Mouse (Mus musculus) adrenal gland, adult 2 months (tissue): ENCODE data around the gene Stpg4. TPM values are rescaled to one million over a fixed set of nuclear protein-coding genes. Genes with fewer than 3 reads are reported as not detected.
A peak's percentile ranks its signal among the peaks of the same experiment; 100 is the strongest.

Experiments used
- DNase-seq: peaks from one replicate; pipeline ENCODE4 v3.0.0; 2021
- polyA plus RNA-seq: library from polyadenylated mRNA; depleted of rRNA; stranded (reverse); fragments of >200 nt; gene quantifications from 2 replicates; pipeline ENCODE4 v1.2.3, GENCODE M21; 2012
- total RNA-seq, 2 experiments: library from RNA; stranded (reverse); gene quantifications; 2 replicates each; pipeline ENCODE4 v1.2.3; 2021

Gene Stpg4
- total and polyA plus RNA-seq, 3 experiments, result not detected

GRCm38 (mm10) chr17:87378354-87379159 lies 49.0 kb downstream of the Stpg4 start:
- peak; percentile 46 for DNase-seq

- no peak for DNase-seq
Observed at GRCm38 (mm10) chr17:87377536-87377935, 50.0 kb downstream of the Stpg4 start.

DNA sequence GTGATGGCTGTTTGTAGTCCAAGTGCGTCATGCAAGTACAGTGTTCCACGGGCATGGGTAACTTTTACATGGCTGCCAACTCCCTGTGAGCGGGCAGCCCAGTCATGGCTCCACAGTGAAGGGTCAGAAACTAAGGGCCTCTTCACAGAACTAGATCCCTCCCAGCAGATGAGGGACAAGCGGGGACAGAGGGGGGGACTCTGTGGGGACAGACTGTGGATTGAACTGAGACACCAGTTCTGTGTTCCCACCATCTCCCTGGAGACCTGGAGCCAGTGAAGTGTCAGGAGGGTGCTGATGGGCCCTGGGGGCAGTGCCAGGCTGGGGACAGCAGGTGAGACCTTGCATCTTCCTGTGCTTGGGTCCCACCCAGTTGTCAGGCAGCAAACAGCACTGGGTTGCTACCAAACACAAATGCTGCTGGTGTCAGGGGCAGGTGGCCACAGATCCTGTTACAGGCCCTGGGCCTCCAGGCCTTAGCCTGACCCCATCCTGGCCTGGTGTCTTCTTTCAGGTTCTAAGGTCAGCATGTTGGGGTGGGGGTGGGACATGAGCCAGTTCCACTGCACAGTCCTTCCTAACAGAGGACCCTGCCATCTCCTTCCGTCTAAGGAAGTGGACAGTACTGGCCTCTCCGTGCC lies 50.6 kb downstream of the Stpg4 start:
- DNase-seq, result no peak

DNA sequence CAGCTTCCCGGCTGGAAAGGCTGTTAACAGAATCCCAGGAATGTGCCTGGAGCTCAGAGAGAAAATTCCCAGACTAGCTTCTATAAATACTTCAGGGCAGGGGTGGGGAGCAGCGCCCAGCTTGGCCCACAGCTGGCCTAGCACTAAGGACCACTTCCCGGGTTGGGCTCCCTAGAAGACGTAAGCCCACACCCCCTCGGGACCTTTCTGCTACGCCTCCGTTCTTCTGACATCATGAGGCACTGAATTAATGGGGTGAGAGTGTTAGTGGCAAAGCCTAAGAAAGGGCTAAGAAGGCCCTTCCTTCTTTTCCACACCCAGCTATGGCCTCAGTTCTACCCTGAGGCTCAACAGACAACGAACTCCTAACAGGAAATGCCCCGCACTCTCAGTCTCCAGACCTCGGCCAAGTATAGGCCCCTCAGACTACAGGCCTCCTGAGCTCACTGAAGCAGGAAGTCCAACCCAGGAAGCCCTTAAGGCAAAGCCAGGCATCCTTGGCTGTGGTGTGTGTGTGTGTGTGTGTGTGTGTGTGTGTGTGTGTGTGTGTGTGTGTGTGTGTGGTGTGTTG lies 51.5 kb downstream of the Stpg4 start:
- DNase-seq, result no peak

DNA sequence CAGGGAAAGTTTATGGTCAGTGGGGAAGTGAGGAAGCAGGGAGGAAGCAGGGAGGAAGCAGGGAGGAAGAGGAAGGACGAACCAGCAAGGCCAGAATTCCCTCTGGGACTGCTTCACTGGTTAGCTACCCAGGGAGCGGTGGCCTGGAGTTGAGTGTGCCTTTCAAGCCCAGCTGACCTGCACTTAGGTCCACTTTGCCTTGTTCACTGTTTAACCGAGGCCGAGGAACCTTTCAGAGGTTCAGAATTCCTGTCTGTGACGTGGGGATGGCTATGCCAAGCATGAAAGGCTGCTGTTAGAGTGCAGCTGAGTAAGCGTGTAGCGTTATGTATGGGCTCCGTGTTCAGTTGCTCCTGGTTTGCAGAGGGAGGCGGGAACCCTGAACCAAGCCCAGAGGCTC lies 54.2 kb downstream of the Stpg4 start:
- DNase-seq, result no peak

DNA sequence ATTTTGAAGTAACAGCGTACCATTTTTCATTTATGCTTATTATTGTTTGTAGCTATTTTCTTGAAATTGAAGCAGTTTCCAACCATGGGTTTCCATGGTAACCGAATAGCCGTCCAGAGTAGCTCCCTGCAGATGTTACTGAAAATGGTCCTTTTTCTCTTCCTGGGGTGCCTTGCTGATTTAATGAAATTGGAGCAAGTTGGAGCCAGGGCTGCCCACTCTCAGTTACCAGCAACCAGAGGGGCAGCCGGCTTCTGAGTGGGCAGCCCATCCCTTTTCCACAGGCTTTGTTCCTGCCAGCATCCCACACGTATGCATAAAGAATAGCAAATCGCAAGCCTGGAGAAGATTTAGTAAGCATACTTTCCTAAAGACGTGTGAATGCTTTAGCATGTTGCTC lies 55.4 kb downstream of the Stpg4 start:
- DNase-seq, result no peak

GRCm38 (mm10) chr17:87369270-87369759 lies 58.2 kb downstream of the Stpg4 start:
- DNase-seq, result no peak

GRCm38 (mm10) chr17:87368481-87368880 lies 59.1 kb downstream of the Stpg4 start:
- no peak for DNase-seq

DNA sequence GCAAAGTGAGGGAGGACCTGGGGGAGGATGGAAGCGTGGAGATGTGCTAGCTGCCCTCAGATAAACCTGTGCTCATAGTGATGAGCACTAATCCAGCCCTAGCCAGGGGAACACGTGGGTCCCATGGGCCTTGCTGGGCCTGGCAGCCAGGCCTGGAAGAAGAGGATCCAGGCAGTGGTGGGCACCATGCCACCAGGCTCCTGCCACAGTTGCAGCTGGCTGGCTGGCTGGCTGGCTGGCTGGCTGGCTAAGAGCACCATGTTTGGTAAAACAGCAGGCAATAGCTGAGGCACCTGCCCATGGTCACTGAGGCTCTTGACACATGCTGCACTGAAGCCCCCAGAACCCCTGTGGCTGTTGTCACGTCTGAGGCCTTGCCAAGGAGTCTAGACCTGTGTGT lies 59.9 kb downstream of the Stpg4 start:
- peak; percentile 66 for DNase-seq

DNA sequence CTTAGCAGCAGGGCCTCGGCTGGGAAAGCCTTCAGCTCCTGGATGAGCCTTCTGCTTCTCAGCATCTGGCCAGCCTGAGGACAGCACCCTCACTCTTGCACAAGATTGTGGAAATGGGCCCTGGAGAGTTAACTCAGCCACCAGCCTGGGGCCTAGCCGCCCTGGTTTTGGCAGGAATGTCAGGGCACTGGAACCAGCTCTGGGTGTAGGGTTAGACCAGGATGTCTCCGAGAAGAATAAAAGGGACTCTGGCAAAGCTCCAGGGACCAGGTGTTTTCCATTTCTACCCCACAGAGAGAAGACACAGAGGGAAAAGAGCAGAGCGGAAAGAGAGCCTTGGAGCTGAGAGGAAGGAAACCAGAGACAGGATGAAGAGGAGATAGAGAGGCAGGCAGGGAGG lies 60.3 kb downstream of the Stpg4 start:
- peak; percentile 36 for DNase-seq

DNA sequence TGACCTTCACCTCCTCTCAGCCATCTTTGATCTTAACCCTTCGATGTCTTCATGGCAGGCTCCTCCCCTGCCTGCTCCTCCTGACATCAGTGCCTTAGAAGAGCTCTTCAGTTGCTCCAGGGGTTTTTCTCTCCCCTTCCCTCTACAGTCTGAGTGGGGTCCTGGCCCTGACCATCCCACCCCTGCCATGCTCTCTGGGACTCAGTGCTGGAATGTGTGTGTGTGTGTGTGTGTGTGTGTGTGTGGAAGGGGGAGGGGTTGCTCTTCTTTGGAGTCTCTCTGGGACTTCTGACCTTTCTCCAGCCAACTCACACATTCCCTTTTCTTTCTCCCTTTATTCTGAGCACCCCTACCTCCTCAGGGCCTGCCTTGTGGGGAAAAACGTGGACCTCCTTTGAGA lies 61.0 kb downstream of the Stpg4 start:
- no peak for DNase-seq

- DNase-seq, result no peak
Observed at GRCm38 (mm10) chr17:87365268-87365667, 62.3 kb downstream of the Stpg4 start.

DNA sequence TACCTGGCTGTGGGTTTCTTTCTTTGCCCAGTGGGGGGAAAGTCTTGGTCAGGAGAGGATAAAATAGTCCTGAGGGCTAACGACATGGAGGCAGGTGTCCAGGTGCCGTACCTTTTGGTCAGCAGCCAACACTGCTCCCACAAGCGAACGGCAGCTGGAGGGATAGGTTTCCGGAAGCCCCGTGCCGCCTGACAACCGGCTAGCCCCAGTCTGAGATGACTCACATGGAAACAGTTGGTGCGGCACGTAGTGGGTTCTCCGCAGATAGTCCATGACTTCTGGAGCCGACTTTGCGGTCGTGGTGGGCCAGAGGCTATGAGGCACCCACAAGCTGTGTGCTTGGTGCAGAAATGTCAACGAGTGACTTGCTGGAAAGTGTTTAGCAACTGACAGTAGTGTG lies 63.4 kb downstream of the Stpg4 start:
- no peak for DNase-seq

DNA sequence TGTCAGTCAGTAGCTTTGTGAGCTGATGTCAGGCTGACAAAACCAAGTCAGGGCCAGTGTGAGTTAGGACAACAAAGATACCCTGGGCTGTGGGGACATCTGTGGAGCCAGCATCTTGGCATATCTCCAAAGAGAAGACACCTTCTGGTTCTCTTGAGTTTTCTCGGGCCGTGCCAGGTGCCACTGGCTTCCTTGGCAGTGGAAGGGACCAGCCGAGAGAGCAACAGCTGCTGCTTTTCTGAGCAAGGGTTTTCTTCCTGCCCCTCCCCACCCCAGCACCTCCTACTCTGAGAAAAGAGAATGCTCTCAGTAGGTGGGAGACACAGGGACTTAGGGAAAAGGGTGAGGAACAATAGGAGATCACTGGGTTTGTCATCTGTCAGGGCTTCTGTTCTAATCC lies 66.4 kb downstream of the Stpg4 start:
- DNase-seq, result no peak

GRCm38 (mm10) chr17:87357506-87357905 lies 70.0 kb downstream of the Stpg4 start:
- DNase-seq, result no peak

GRCm38 (mm10) chr17:87356261-87356660 lies 71.3 kb downstream of the Stpg4 start:
- no peak for DNase-seq

- DNase-seq, result no peak
Observed at GRCm38 (mm10) chr17:87355456-87355855, 72.1 kb downstream of the Stpg4 start.

DNA sequence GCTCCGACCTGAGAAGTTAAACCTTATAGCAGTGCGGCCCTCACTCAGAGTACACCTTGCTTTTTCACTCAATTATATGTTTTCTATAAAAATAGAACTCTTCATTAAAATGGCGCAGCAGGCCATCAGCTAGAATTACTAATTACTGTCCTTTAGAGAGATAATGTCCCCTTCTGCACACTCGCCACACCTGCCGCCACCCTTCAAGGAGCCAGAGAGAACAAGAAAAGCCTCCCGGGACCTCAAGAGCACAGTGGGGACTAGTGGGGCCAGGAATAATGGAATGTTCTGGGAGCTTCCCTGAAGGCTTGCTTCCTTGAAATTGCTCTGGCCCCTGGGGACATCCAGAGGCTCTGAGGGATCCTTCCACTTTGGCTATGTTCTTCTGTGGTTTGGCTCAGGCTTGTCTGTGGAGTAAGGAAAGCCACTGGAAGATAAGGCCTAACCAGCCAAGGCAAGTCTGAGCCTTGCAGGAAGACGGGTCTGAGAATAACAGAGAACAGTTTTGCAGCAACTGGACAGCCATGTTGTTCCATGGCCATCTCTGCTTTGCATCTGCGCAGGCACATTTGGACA lies 73.7 kb downstream of the Stpg4 start:
- no peak for DNase-seq

GRCm38 (mm10) chr17:87352898-87353225 lies 74.7 kb downstream of the Stpg4 start:
- DNase-seq, result no peak

GRCm38 (mm10) chr17:87352106-87352897 lies 75.2 kb downstream of the Stpg4 start:
- DNase-seq, result no peak

- DNase-seq, result peak; percentile 55
Observed at GRCm38 (mm10) chr17:87351241-87352105, 76.1 kb downstream of the Stpg4 start.
